Mouse (Mus musculus) thymus, adult 2 months (tissue): ENCODE measurements around the gene Ocel1. TPM values are rescaled to one million over a fixed set of nuclear protein-coding genes. Genes with fewer than 3 reads are reported as not detected.
A peak's percentile ranks its signal among the peaks of the same experiment; 100 is the strongest.

Experiments
- DNase-seq: peaks from one replicate; pipeline ENCODE4 v3.0.0; 2021
- H3K27ac ChIP-seq: fragments of 200-500 bp; 2 replicates; pipeline ENCODE4 v1.5.1; 2012; ENCODE audit warnings: low read length, control low read depth; ENCODE audit not compliant: control insufficient read depth, insufficient read depth
- H3K27me3 ChIP-seq: fragments of 200-500 bp; 2 replicates; pipeline ENCODE4 v1.6.1; 2012; ENCODE audit warnings: mild to moderate bottlenecking, low read length, moderate library complexity, mixed read lengths; ENCODE audit not compliant: control insufficient read depth, insufficient read depth
- H3K36me3 ChIP-seq: fragments of 200-500 bp; 2 replicates; pipeline ENCODE4 v1.6.1; 2012; ENCODE audit warnings: mild to moderate bottlenecking, low read length, moderate library complexity; ENCODE audit not compliant: control insufficient read depth, insufficient read depth
- H3K4me1 ChIP-seq: fragments of 200-500 bp; replicated peaks from 2 replicates; pipeline ENCODE4 v1.6.1; 2012; ENCODE audit warnings: low read length; ENCODE audit not compliant: control insufficient read depth, insufficient read depth
- H3K4me3 ChIP-seq: fragments of 200-500 bp; 2 replicates; pipeline ENCODE4 v1.5.1; 2012; ENCODE audit warnings: mild to moderate bottlenecking, low read length, control low read depth, moderate library complexity; ENCODE audit not compliant: control insufficient read depth, insufficient read depth
- CTCF ChIP-seq: fragments of 200-500 bp; IDR thresholded peaks from 2 replicates; pipeline ENCODE4 v1.5.1; 2012; ENCODE audit warnings: mild to moderate bottlenecking, control low read depth, low read length, moderate library complexity, borderline replicate concordance; ENCODE audit not compliant: control insufficient read depth, poor library complexity, insufficient read depth; ENCODE audit errors: extremely low read depth
- POLR2A ChIP-seq: fragments of 200-500 bp; IDR thresholded peaks from 2 replicates; pipeline ENCODE4 v1.6.1; 2012; ENCODE audit warnings: mild to moderate bottlenecking, low read length, control low read depth, moderate library complexity; ENCODE audit not compliant: control insufficient read depth, poor library complexity, insufficient read depth; ENCODE audit errors: extremely low read depth
- WGBS: fragments of 180-500 bp; shearing (Covaris S2); methylation state at CpG from one replicate; pipeline ENCODE4 v1.1.7; 2018; 5-methylcytosine and 5-hydroxymethylcytosine counted together
- polyA plus RNA-seq: library from polyadenylated mRNA; depleted of rRNA; stranded (reverse); fragments of >200 nt; gene quantifications from 2 replicates; pipeline ENCODE4 v1.2.3, GENCODE M21; 2012

Gene Ocel1
- polyA plus RNA-seq, 1 experiment: 34.9 TPM

GRCm38 (mm10) chr8:71370711-71371235 lies 325 bp upstream of the Ocel1 start:
- TF ChIP-seq POLR2A: no peak
- TF ChIP-seq CTCF: no peak
- no peak for DNase-seq
- H3K4me3 ChIP-seq: no peak overlapping the region
- no peak overlapping the region for H3K27ac ChIP-seq
- H3K4me1 ChIP-seq: peaks cover 20% of the 10 kb centered on the region
- H3K27me3 ChIP-seq: no peaks in the 10 kb centered on the region
- 28% methylated on average over 5 of the region's 5 CpGs for WGBS
- H3K36me3 ChIP-seq: no peaks in the 10 kb centered on the region

DNA sequence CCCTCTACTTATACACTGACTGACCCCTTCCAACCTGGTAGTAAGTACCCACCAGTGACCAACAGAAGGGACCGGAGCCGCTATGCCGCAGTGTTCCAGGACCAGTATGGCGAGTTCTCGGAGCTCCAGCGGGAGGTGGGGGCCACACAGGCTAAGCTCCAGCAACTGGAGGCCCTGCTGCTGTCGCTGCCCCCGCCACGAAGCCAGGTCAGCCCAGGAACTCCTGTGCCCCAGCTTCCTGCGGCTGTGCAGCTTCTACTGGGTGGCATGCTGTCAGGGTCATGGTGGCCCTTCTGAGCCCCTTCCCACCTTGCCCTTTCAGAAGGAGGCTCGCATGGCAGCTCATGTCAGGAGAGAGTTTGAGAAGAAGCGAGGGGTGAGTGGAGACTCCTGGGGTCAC lies 1.3 kb downstream of the Ocel1 start:
- no peak overlapping the region for H3K27ac ChIP-seq
- TF ChIP-seq CTCF (no peak), POLR2A (no peak)
- DNase-seq: no peak
- no peaks in the 10 kb centered on the region for H3K36me3 ChIP-seq
- H3K4me3 ChIP-seq: no peak overlapping the region
- no peaks in the 10 kb centered on the region for H3K27me3 ChIP-seq
- WGBS: 97% methylated on average over 12 of the region's 12 CpGs
- H3K4me1 ChIP-seq: peaks cover 26% of the 10 kb centered on the region

GRCm38 (mm10) chr8:71373000-71373399 lies 1.9 kb downstream of the Ocel1 start:
- no peak for DNase-seq
- Histone ChIP-seq H3K27ac (no peak overlapping the region), H3K4me1 (peaks cover 21% of the 10 kb centered on the region), H3K36me3 (no peaks in the 10 kb centered on the region), H3K4me3 (no peak overlapping the region), H3K27me3 (no peaks in the 10 kb centered on the region)
- no peak for TF ChIP-seq POLR2A
- no peak for TF ChIP-seq CTCF
- WGBS: 97% methylated on average over 3 of the region's 3 CpGs

GRCm38 (mm10) chr8:71374616-71375206 lies 3.6 kb downstream of the Ocel1 start:
- TF ChIP-seq CTCF (no peak), POLR2A (no peak)
- H3K4me1 ChIP-seq: peaks cover 18% of the 10 kb centered on the region
- H3K27me3 ChIP-seq: no peaks in the 10 kb centered on the region; the same call in 1 of the 2 replicates
- no peaks in the 10 kb centered on the region for H3K36me3 ChIP-seq
- 92% methylated on average over 17 of the region's 17 CpGs for WGBS
- H3K4me3 ChIP-seq: no peak overlapping the region
- no peak for DNase-seq
- no peak overlapping the region for H3K27ac ChIP-seq

- Histone ChIP-seq H3K27ac (no peak overlapping the region), H3K36me3 (no peaks in the 10 kb centered on the region), H3K4me1 (peaks cover 21% of the 10 kb centered on the region), H3K4me3 (peak overlapping the region; percentile 29), H3K27me3 (peaks cover 9% of the 10 kb centered on the region; the same call in 1 of the 2 replicates)
- no peak for TF ChIP-seq CTCF
- no peak for TF ChIP-seq POLR2A
- 36% methylated on average over 74 of the region's 74 CpGs for WGBS
- peak; percentile 46 for DNase-seq
Measured at GRCm38 (mm10) chr8:71375581-71376422, 4.7 kb downstream of the Ocel1 start.

DNA sequence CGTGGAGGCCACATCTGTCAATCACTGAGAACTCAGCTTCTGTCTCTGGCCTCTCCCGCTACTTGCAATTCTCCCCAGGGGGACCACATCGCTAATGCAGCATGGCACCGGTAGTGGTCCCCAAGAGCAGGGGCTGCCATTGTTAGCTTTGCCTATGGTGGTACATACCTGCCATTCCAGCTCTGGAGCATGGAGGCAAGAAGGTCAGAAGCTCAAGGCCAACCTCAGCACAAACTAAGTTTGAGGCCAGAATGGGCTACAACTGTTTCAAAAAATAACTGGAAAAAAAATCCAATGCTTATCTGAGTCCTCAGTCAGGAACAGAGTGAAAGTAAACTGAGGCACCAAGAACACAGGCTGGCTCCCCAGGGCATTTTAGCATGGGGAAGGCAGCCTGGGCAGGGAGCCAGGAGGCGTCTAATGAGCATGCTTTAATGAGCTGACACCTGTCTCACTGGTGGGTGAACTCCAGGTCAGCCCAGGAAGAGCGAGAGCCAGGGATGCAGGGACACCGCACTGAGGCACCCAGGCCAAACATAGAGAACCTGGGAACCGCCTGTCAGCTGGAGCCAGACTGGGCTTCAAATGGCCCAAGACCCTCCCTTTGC lies 5.4 kb downstream of the Ocel1 start:
- peaks cover 28% of the 10 kb centered on the region for H3K4me1 ChIP-seq
- H3K27ac ChIP-seq: no peak overlapping the region
- no peak overlapping the region for H3K4me3 ChIP-seq

More for the DNA sequence above, 5.4 kb downstream of the Ocel1 start:
- Histone ChIP-seq H3K36me3 (no peaks in the 10 kb centered on the region), H3K27me3 (peaks cover 16% of the 10 kb centered on the region; the same call in 1 of the 2 replicates)
- WGBS: 79% methylated on average over 8 of the region's 8 CpGs
- no peak for DNase-seq
- TF ChIP-seq CTCF: no peak
- no peak for TF ChIP-seq POLR2A
